Mouse (Mus musculus) testis, adult 2 months (tissue): ENCODE measurements around the gene Nek9.

ENCODE experiments used
- CTCF ChIP-seq: fragments of 200-500 bp; IDR thresholded peaks from 2 replicates; pipeline ENCODE4 v1.5.1; 2012; ENCODE audit warnings: low read depth, mild to moderate bottlenecking, inconsistent platforms, low read length, moderate library complexity; ENCODE audit not compliant: control insufficient read depth, insufficient read depth, insufficient replicate concordance
- POLR2A ChIP-seq: fragments of 200-500 bp; IDR thresholded peaks from 2 replicates; pipeline ENCODE4 v1.6.1; 2012; ENCODE audit warnings: low read depth, mild to moderate bottlenecking, inconsistent platforms, low read length, moderate library complexity; ENCODE audit not compliant: control insufficient read depth

DNA sequence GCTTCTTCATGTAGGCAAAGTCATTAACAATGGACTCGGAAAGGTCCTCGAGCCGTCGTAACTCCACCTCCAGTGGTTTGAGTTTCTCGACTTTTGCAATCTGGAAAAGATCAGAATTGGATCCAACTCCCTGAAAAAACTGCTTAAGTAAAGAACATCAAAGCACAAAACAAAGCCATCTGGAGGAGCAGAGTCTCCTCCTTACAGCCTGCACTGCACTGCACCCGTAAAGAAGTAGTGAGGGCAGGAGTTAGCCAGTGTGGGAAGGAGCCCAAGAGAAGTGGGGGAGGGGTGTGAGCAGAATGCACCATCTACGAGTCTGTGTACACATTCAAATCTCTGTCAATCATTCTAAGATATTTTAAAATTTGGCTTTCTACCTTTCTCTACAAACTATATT lies 5.1 kb upstream of the Nek9 start:
- TF ChIP-seq CTCF (no peak), POLR2A (no peak)
